Mouse (Mus musculus) kidney, adult 2 months (tissue): ENCODE data around the gene Ifnar2.
A peak's percentile ranks its signal among the peaks of the same experiment; 100 is the strongest.

Experiments
- CTCF ChIP-seq: fragments of 200-500 bp; conservative IDR thresholded peaks from 2 replicates; pipeline ENCODE4 v1.5.1; 2011; ENCODE audit warnings: low read depth, mild to moderate bottlenecking, control low read depth, low read length, moderate library complexity, mixed read lengths; ENCODE audit not compliant: insufficient read depth, insufficient read length
- POLR2A ChIP-seq: fragments of 200-500 bp; IDR thresholded peaks from one replicate; pipeline ENCODE4 v1.6.1; 2011; ENCODE audit warnings: low read depth, low read length, control low read depth

GRCm38 (mm10) chr16:91372577-91373472 lies at the start of gene Ifnar2:
- no peak for TF ChIP-seq CTCF
- peak; percentile 39 for TF ChIP-seq POLR2A
